8 mouse cellular contexts compared by ENCODE assay signal in the genomic region with DNA sequence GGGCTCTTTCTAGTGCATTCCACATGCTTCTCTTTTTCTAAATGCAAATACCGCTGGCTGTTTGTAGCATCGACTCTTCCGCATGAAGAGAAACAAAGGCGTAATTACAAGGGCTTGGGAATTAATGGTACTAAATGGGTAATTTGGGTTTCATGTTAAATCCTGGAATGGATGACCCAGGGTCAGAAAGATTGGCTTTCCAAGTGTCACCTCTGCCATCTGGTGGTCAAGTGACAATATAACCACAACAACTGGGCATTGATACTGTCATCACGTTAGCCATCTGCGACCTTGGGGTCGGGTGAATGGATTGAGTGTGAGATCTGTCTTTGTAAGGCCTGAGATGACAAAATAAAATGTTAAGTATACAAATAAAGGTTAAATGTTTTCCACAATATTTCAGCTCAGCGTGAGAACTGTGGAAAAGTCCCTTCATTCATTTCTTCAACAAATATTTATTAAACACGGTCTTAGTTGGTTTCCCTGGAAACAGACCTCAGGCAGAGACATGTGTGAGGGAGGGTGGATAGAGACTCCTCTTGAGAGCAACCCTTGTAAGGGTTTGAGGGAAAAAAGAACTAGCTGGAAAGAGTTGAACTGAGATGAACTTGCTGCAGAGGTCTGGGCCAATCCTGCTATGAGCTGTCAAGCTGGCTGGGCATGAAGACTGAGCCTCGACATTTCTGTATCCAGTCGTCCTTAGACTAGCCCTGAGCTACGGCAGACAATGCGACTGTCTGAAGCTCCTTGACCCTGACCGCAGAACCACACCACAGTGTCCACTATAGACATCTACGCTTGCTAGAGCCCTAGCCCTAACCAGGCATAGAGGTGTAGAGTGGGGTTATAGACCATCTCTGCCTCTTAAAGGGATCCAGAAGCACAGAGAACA. TPM values are rescaled to one million over a fixed set of nuclear protein-coding genes. Genes with fewer than 3 reads are reported as not detected.
DNase-seq lines count a peak whose midpoint lies in the region; ATAC-seq and TF ChIP-seq lines count a peak whose summit lies in the region.

No protein-coding gene starts in this region.

- H3K4me1 ChIP-seq in heart, embryonic 11.5 days (ENCODE audit: control insufficient read depth, insufficient read depth, low read length), result no peaks in the 10 kb centered on the region
- H3K4me1 ChIP-seq in midbrain, postnatal 0 days (ENCODE audit: insufficient read depth, low read length), result no peaks in the 10 kb centered on the region

- TF ChIP-seq CTCF in midbrain, postnatal 0 days (IDR thresholded peaks at IDR 0.05), result peak; percentile 76

- H3K9me3 ChIP-seq in heart, embryonic 11.5 days (replicated peaks; ENCODE audit: control insufficient read depth, low read length), result no peaks in the 10 kb centered on the region
- H3K9me3 ChIP-seq in midbrain, postnatal 0 days (ENCODE audit: low read length), result no peaks in the 10 kb centered on the region

- ATAC-seq in heart, embryonic 11.5 days (replicated peaks; ENCODE audit: insufficient number of reproducible peaks, low FRiP score, low TSS enrichment), result no peak
- no peak for ATAC-seq in midbrain, postnatal 0 days (ENCODE audit: low FRiP score)
- ATAC-seq in erythroid progenitor cell, adult 5-6 weeks (replicated peaks; ENCODE audit: low FRiP score, poor library complexity, severe bottlenecking), result no peak
- ATAC-seq in frontal cortex, adult (ENCODE audit: low TSS enrichment), result no peak

- WGBS in heart, embryonic 11.5 days (ENCODE audit: insufficient replicate concordance), result 54% methylated on average over 15 of the region's 15 CpGs
- WGBS in midbrain, postnatal 0 days, result 42% methylated on average over 15 of the region's 15 CpGs

- peak; percentile 26 to 56 for DNase-seq in heart, adult 18-20 months
- DNase-seq in CD4-positive, CD25-positive, alpha-beta regulatory T cell, adult 2 months (ENCODE audit: low read depth, low spot score), result peak; percentile 53
- peak; percentile 13 for DNase-seq in c-Kit-positive CD71-positive TER-119-negative erythroid progenitor cells, embryonic 14.5 days (ENCODE audit: low read depth)
- peak; percentile 45 for DNase-seq in kidney, postnatal 14 days
- DNase-seq in midbrain, postnatal 0 days (ENCODE audit: low spot score), result peak; percentile 70

- no peaks in the 10 kb centered on the region for H3K27me3 ChIP-seq in heart, embryonic 11.5 days (ENCODE audit: control insufficient read depth, insufficient read depth, low read length)
- H3K27me3 ChIP-seq in midbrain, postnatal 0 days (ENCODE audit: insufficient read depth, low read length), result no peaks in the 10 kb centered on the region

- no peaks in the 10 kb centered on the region for H3K36me3 ChIP-seq in heart, embryonic 11.5 days (ENCODE audit: control insufficient read depth, insufficient read depth, low read length)
- H3K36me3 ChIP-seq in midbrain, postnatal 0 days (ENCODE audit: insufficient read depth, low read length), result no peaks in the 10 kb centered on the region

- H3K9ac ChIP-seq in heart, embryonic 11.5 days (ENCODE audit: low read depth, low read length), result no peak overlapping the region
- no peak overlapping the region for H3K9ac ChIP-seq in midbrain, postnatal 0 days (replicated peaks; ENCODE audit: low read length, poor library complexity, severe bottlenecking)

- no peak overlapping the region for H3K27ac ChIP-seq in heart, embryonic 11.5 days (ENCODE audit: low read depth, low read length)
- H3K27ac ChIP-seq in midbrain, postnatal 0 days (ENCODE audit: low read depth, low read length), result no peak overlapping the region

- no peak overlapping the region for H3K4me3 ChIP-seq in heart, embryonic 11.5 days (ENCODE audit: low read depth, low read length)
- H3K4me3 ChIP-seq in midbrain, postnatal 0 days (ENCODE audit: low read depth, low read length), result no peak overlapping the region

- no peak overlapping the region for H3K4me2 ChIP-seq in heart, embryonic 11.5 days
- no peak overlapping the region for H3K4me2 ChIP-seq in midbrain, postnatal 0 days (ENCODE audit: low read depth, low read length, poor library complexity, severe bottlenecking)

RNA-seq across cellular contexts. Expression of a gene that starts 14.7 kb away (rescaled TPM):
- 1 to 10 TPM; 7.5 to 8.7 TPM for total RNA-seq in heart, adult 18-20 months (2021)
- 7.9 and 8.9 TPM in 2 replicates for polyA plus RNA-seq in heart, embryonic 11.5 days (2014; fragmentation: Nextera tagmentation; extraction: Ambion mirVana)
- 12.2 and 24.1 TPM in 2 replicates for total RNA-seq in midbrain, postnatal 0 days (2014; rRNA removed)
- 2.8 and 4.3 TPM in 2 replicates for polyA plus RNA-seq in midbrain, postnatal 0 days (2015; fragmentation: Nextera tagmentation; extraction: Ambion mirVana)
- total RNA-seq in erythroid progenitor cell, adult 5-6 weeks (2015; ENCODE audit: low replicate concordance), result 10.9 and 13.0 TPM in 2 replicates
- 7.5 and 16.0 TPM in 2 replicates for total RNA-seq in erythroid progenitor cell, adult 5-6 weeks (2017; ENCODE audit: low replicate concordance)

RNA-seq across cellular contexts. Expression of a gene that starts 31.0 kb away (rescaled TPM):
- 1 to 10 TPM; 1.5 to 1.7 TPM for total RNA-seq in heart, adult 18-20 months (2021)
- 3.2 and 4.2 TPM in 2 replicates for polyA plus RNA-seq in heart, embryonic 11.5 days (2014; fragmentation: Nextera tagmentation; extraction: Ambion mirVana)
- total RNA-seq in midbrain, postnatal 0 days (2014; rRNA removed), result 3.1 and 4.3 TPM in 2 replicates
- 1.2 and 1.6 TPM in 2 replicates for polyA plus RNA-seq in midbrain, postnatal 0 days (2015; fragmentation: Nextera tagmentation; extraction: Ambion mirVana)
- total RNA-seq in erythroid progenitor cell, adult 5-6 weeks (2015; ENCODE audit: low replicate concordance), result not detected in 2 replicates
- total RNA-seq in erythroid progenitor cell, adult 5-6 weeks (2017; ENCODE audit: low replicate concordance), result not detected in 2 replicates

Comparison
In these comparisons a context has a peak if more than half of its experiments do, and no peak if none do; other contexts are left out.
1. DNase-seq: peak in every context shown above with its lines; median percentile 70 in midbrain, postnatal 0 days; 53 in CD4-positive, CD25-positive, alpha-beta regulatory T cell, adult 2 months; 45 in kidney, postnatal 14 days; 41 in heart, adult 18-20 months; 13 in c-Kit-positive CD71-positive TER-119-negative erythroid progenitor cells, embryonic 14.5 days.